Comparison of ENCODE assay signal across 19 mouse cellular contexts in genomic region chr14:85768301-85768700, GRCm38 (mm10).
"Had no signal": no experiment of that assay in that cellular context is flagged by ENCODE, and none has a peak within 500 bp of the region (broad histone marks: within the 10 kb centered on the region; RNA-seq: fewer than 3 reads in every experiment).

No protein-coding gene starts in this region.

- H3K9me3 ChIP-seq: liver, embryonic 13.5 days; liver, embryonic 15.5 days; lung, embryonic 15.5 days; megakaryocyte, embryonic 14.5 days; midbrain, embryonic 13.5 days had no signal

- H3K9ac ChIP-seq: liver, embryonic 13.5 days; liver, embryonic 15.5 days; liver, postnatal 0 days; lung, embryonic 15.5 days; midbrain, embryonic 13.5 days had no signal

- DNase-seq: liver; liver, embryonic 13.5 days; liver, postnatal 0 days; lung, adult 2 months; lung, postnatal 14 days; lung, postnatal 36 days; right cerebral cortex, postnatal 25 days; right cerebral cortex, postnatal 4 days; spleen, adult 18-20 months; thymus, adult 18-20 months; thymus, postnatal 14 days; thymus, postnatal 36 days had no signal

- H3K4me2 ChIP-seq: liver, embryonic 11.5 days; liver, embryonic 13.5 days; liver, embryonic 15.5 days; lung, embryonic 15.5 days; midbrain, embryonic 13.5 days had no signal

- H3K4me3 ChIP-seq: liver, embryonic 13.5 days; liver, embryonic 15.5 days; lung, embryonic 15.5 days; megakaryocyte, embryonic 14.5 days; midbrain, embryonic 13.5 days had no signal

- H3K27ac ChIP-seq: liver, embryonic 13.5 days; liver, embryonic 15.5 days; lung, embryonic 15.5 days; macrophage; midbrain, embryonic 13.5 days had no signal

- H3K36me3 ChIP-seq: liver, embryonic 13.5 days; liver, embryonic 15.5 days; lung, embryonic 15.5 days; midbrain, embryonic 13.5 days had no signal

- H3K4me1 ChIP-seq: liver, embryonic 13.5 days; liver, embryonic 15.5 days; lung, embryonic 15.5 days; megakaryocyte, embryonic 14.5 days had no signal

- ATAC-seq: liver, postnatal 0 days; lung, postnatal 0 days; midbrain, embryonic 13.5 days had no signal

- H3K27me3 ChIP-seq: liver, embryonic 13.5 days; liver, embryonic 15.5 days; lung, embryonic 15.5 days; megakaryocyte, embryonic 14.5 days; midbrain, embryonic 13.5 days had no signal
